Mouse (Mus musculus): ENCODE data around the gene Hyal2. TPM values are rescaled to one million over a fixed set of nuclear protein-coding genes. Genes with fewer than 3 reads are reported as not detected.
A peak's percentile ranks its signal among the peaks of the same experiment; 100 is the strongest.

The Hyal2 gene
- polyA plus RNA-seq, 1 experiment = 39.8 TPM

GRCm38 (mm10) chr9:107544729-107545128 is 23.0 kb upstream of the Hyal2 start:
- WGBS = 97% methylated on average over 12 of the region's 12 CpGs
- Histone ChIP-seq H3K27ac (ENCODE audit: control insufficient read depth, insufficient read depth, low read length) (no peak overlapping the region), H3K4me1 (replicated peaks; ENCODE audit: control insufficient read depth, insufficient read depth, low read length) (peaks cover 34% of the 10 kb centered on the region), H3K27me3 (ENCODE audit: control insufficient read depth, insufficient read depth, low read length) (no peaks in the 10 kb centered on the region), H3K4me3 (ENCODE audit: control insufficient read depth, insufficient read depth, low read length) (no peak overlapping the region), H3K36me3 (ENCODE audit: control insufficient read depth, insufficient read depth, low read length) (no peaks in the 10 kb centered on the region)
- DNase-seq = no peak
- no peak for TF ChIP-seq CTCF (IDR thresholded peaks at IDR 0.05; ENCODE audit: borderline replicate concordance, control insufficient read depth, extremely low read depth, insufficient read depth, low read length, poor library complexity)
- TF ChIP-seq POLR2A (IDR thresholded peaks at IDR 0.05; ENCODE audit: control insufficient read depth, extremely low read depth, insufficient read depth, low read length, poor library complexity) = no peak

- WGBS = 89% methylated on average over 10 of the region's 10 CpGs
- Histone ChIP-seq H3K4me3 (ENCODE audit: control insufficient read depth, insufficient read depth, low read length) (no peak overlapping the region), H3K4me1 (replicated peaks; ENCODE audit: control insufficient read depth, insufficient read depth, low read length) (peaks cover 35% of the 10 kb centered on the region), H3K27me3 (ENCODE audit: control insufficient read depth, insufficient read depth, low read length) (no peaks in the 10 kb centered on the region), H3K36me3 (ENCODE audit: control insufficient read depth, insufficient read depth, low read length) (no peaks in the 10 kb centered on the region), H3K27ac (ENCODE audit: control insufficient read depth, insufficient read depth, low read length) (no peak overlapping the region)
- TF ChIP-seq CTCF (IDR thresholded peaks at IDR 0.05; ENCODE audit: borderline replicate concordance, control insufficient read depth, extremely low read depth, insufficient read depth, low read length, poor library complexity) = no peak
- TF ChIP-seq POLR2A (IDR thresholded peaks at IDR 0.05; ENCODE audit: control insufficient read depth, extremely low read depth, insufficient read depth, low read length, poor library complexity) = no peak
- no peak for DNase-seq
Measured at GRCm38 (mm10) chr9:107545199-107545598, 22.5 kb upstream of the Hyal2 start.

DNA sequence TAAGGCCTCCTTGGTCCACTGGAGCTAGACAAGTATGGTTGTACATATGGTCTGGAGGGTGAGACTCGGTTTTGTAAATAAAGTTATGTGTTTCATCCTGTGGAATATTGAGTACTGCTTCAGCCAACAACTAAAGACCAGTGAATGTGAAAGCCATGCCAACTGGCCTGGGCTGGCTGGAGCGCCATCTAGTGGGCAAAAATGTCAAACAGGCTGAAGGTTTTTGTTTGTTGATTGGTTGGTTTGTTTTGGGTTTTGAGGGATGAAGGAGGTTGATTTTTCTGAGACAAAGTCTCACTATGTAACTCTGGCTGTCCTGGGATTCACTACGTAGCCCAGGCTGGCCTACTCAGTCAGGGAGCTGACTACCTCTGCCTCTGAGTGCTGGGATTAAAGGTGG is 22.1 kb upstream of the Hyal2 start:
- WGBS = 26% methylated on average over 3 of the region's 3 CpGs
- TF ChIP-seq POLR2A (IDR thresholded peaks at IDR 0.05; ENCODE audit: control insufficient read depth, extremely low read depth, insufficient read depth, low read length, poor library complexity) (no peak), CTCF (IDR thresholded peaks at IDR 0.05; ENCODE audit: borderline replicate concordance, control insufficient read depth, extremely low read depth, insufficient read depth, low read length, poor library complexity) (0 out of 2 replicates have a peak, but pooled peaks have one; percentile 20)
- Histone ChIP-seq H3K27me3 (ENCODE audit: control insufficient read depth, insufficient read depth, low read length) (no peaks in the 10 kb centered on the region), H3K4me3 (ENCODE audit: control insufficient read depth, insufficient read depth, low read length) (no peak overlapping the region), H3K36me3 (ENCODE audit: control insufficient read depth, insufficient read depth, low read length) (no peaks in the 10 kb centered on the region), H3K4me1 (replicated peaks; ENCODE audit: control insufficient read depth, insufficient read depth, low read length) (peaks cover 39% of the 10 kb centered on the region), H3K27ac (ENCODE audit: control insufficient read depth, insufficient read depth, low read length) (no peak overlapping the region)
- DNase-seq = peak; percentile 73

- TF ChIP-seq CTCF (IDR thresholded peaks at IDR 0.05; ENCODE audit: borderline replicate concordance, control insufficient read depth, extremely low read depth, insufficient read depth, low read length, poor library complexity) (0 out of 2 replicates have a peak, but pooled peaks have one; percentile 51), POLR2A (IDR thresholded peaks at IDR 0.05; ENCODE audit: control insufficient read depth, extremely low read depth, insufficient read depth, low read length, poor library complexity) (0 out of 2 replicates have a peak, but pooled peaks have one; percentile 30)
- peak; percentile 88 for DNase-seq
- Histone ChIP-seq H3K4me3 (ENCODE audit: control insufficient read depth, insufficient read depth, low read length) (0 out of 2 replicates have a peak within 1 kb of the TSS, but pooled peaks have one; percentile 3), H3K4me1 (replicated peaks; ENCODE audit: control insufficient read depth, insufficient read depth, low read length) (peaks cover 47% of the 10 kb centered on the region), H3K27ac (ENCODE audit: control insufficient read depth, insufficient read depth, low read length) (peak within 1 kb of the TSS; percentile 82), H3K36me3 (ENCODE audit: control insufficient read depth, insufficient read depth, low read length) (no peaks in the 10 kb centered on the region), H3K27me3 (ENCODE audit: control insufficient read depth, insufficient read depth, low read length) (no peaks in the 10 kb centered on the region)
- 2% methylated on average over 20 of the region's 20 CpGs for WGBS
Measured at GRCm38 (mm10) chr9:107547026-107547425, 20.7 kb upstream of the Hyal2 start, which contains the start of gene Zmynd10. TSS of gene Zmynd10 (plus strand) at chr9:107547298.

GRCm38 (mm10) chr9:107547957-107548356 is 19.8 kb upstream of the Hyal2 start:
- H3K4me1 ChIP-seq (replicated peaks; ENCODE audit: control insufficient read depth, insufficient read depth, low read length) = peaks cover 48% of the 10 kb centered on the region
- H3K27me3 ChIP-seq (ENCODE audit: control insufficient read depth, insufficient read depth, low read length) = no peaks in the 10 kb centered on the region
- DNase-seq = no peak
- H3K4me3 ChIP-seq (ENCODE audit: control insufficient read depth, insufficient read depth, low read length) = no peak overlapping the region
- H3K36me3 ChIP-seq (ENCODE audit: control insufficient read depth, insufficient read depth, low read length) = no peaks in the 10 kb centered on the region
- H3K27ac ChIP-seq (ENCODE audit: control insufficient read depth, insufficient read depth, low read length) = no peak overlapping the region
- no peak for TF ChIP-seq CTCF (IDR thresholded peaks at IDR 0.05; ENCODE audit: borderline replicate concordance, control insufficient read depth, extremely low read depth, insufficient read depth, low read length, poor library complexity)
- no peak for TF ChIP-seq POLR2A (IDR thresholded peaks at IDR 0.05; ENCODE audit: control insufficient read depth, extremely low read depth, insufficient read depth, low read length, poor library complexity)
- 93% methylated on average over 5 of the region's 5 CpGs for WGBS

DNA sequence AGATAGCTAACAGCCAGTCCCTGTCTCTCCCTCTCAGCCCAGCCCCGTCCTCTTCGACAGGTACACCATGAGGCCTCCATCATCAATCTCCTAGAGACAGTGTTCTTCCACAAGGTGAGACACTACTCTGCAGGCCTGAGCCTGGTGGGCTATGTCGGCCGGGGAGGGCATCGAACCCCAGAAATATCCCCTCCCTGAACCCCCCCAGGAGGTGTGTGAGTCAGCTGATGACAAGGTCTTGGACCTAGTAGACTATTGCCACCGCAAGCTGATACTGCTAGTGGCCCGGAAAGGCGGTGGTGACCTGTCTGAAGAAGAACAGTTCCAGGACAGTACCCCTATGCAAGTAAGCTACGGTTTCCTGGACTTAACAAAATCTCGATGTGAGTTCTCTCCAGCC is 18.9 kb upstream of the Hyal2 start:
- H3K4me3 ChIP-seq (ENCODE audit: control insufficient read depth, insufficient read depth, low read length) = no peak overlapping the region
- 97% methylated on average over 10 of the region's 10 CpGs for WGBS
- H3K27me3 ChIP-seq (ENCODE audit: control insufficient read depth, insufficient read depth, low read length) = no peaks in the 10 kb centered on the region
- TF ChIP-seq POLR2A (IDR thresholded peaks at IDR 0.05; ENCODE audit: control insufficient read depth, extremely low read depth, insufficient read depth, low read length, poor library complexity) (no peak), CTCF (IDR thresholded peaks at IDR 0.05; ENCODE audit: borderline replicate concordance, control insufficient read depth, extremely low read depth, insufficient read depth, low read length, poor library complexity) (no peak)
- no peak overlapping the region for H3K27ac ChIP-seq (ENCODE audit: control insufficient read depth, insufficient read depth, low read length)
- no peaks in the 10 kb centered on the region for H3K36me3 ChIP-seq (ENCODE audit: control insufficient read depth, insufficient read depth, low read length)
- DNase-seq = no peak
- peaks cover 57% of the 10 kb centered on the region for H3K4me1 ChIP-seq (replicated peaks; ENCODE audit: control insufficient read depth, insufficient read depth, low read length)

Measured in thymus, adult 2 months (tissue).